Mouse (Mus musculus): ENCODE measurements around the gene Gm36864.
A peak's percentile ranks its signal among the peaks of the same experiment; 100 is the strongest.
"Not testable (repeated sequence)": the region's sequence is repeated elsewhere in the genome, so short reads cannot be mapped to it uniquely, and the experiment has no call there.

Gene Gm36864

DNA sequence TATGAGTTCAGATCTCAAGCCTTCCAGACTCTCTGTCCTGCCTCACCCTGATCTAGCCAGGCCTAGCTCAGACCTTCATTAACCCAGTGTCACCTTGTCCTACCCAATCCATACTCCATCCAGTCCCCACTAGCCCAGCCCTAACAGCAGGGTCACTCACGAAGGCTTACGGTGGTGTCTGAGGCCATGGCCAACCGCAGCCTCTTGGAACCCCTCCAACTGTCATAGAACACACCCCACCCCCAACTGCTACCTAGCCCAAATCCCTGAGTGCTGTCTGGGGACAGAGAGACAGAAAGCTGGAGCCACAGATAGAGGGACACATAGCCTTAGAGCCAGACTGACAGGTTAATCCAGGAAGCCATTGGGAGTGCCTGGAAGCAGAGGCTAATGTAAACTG, at the start of gene Gm36864:
Gm36864 (plus strand) TSS at position 269 of the 400 bp plus-strand sequence.
- DNase-seq (ENCODE audit: low spot score) = no peak

DNA sequence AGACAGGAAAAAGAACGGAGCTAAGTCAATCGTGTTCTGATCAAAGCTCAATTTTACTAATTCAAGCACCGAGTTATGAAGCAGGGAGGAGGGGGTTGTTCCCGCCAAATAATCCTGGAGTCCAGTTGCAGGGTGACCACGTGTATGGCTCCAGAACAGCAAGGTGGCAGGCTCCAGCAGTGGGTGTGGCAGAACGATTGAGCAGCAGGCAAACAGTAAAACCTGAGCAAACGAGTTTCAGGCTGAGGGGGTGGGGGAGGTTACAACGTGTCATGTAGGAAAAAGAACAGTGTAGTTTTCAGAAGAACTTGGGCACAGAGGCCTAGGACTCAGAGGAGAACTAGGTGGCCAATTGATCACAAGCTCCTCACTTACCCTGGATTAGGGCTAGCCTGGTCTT, 49.5 kb upstream of the Gm36864 start:
- not testable (repeated sequence) for DNase-seq (ENCODE audit: low spot score)

DNA sequence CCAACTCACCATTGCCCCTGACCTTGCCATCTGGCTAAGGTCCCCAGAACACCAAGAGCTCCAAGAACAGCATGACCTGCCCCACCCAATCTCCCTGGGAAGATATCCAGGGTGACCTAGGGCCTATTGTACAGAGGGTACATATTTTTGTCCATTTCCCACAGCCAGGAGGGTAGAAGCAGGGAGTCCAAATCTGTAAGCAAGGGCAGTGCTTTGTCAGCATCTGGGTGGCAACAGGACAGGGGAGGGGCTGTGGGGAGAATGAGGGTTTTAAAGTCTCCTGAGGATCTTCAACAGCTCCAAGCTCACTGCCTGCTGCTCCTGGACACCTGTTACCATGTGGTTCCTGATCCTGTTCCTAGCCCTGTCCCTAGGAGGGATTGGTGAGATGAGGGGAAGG, 48.0 kb upstream of the Gm36864 start, which contains the start of gene Klk1b24:
Klk1b24 (plus strand) TSS at position 301 of the 400 bp plus-strand sequence.
- not testable (repeated sequence) for DNase-seq (ENCODE audit: low spot score)

GRCm38 (mm10) chr7:44193466-44193865, 42.5 kb upstream of the Gm36864 start:
- DNase-seq (ENCODE audit: low spot score) = not testable (repeated sequence)

DNA sequence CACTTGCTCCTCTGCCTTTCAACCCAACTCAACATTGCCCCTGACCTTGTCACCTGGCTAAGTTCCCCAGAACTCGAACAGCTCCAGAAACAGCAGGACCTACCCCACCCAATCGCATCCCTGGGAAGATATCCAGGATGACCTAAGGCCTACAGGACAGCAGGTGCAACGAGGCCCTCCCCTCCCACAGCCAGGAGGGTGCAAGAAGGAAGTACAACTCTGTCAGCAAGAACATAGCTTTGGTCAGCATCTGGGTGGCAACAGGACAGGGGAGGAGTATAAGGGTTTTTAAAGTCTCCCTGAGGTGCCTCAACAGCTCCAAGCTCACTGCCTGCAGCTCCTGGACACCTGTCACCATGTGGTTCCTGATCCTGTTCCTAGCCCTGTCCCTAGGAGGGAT, 38.1 kb upstream of the Gm36864 start, which contains the start of gene Klk1b3:
Klk1b3 (plus strand) TSS at position 301 of the 400 bp plus-strand sequence.
- no peak for DNase-seq (ENCODE audit: low spot score)

GRCm38 (mm10) chr7:44207135-44207534, 28.8 kb upstream of the Gm36864 start, which contains the start of gene Klk1b4:
Gene Klk1b4 (plus strand): TSS chr7:44207435.
- not testable (repeated sequence) for DNase-seq (ENCODE audit: low spot score)

GRCm38 (mm10) chr7:44208307-44208706, 27.7 kb upstream of the Gm36864 start:
- no peak for DNase-seq (ENCODE audit: low spot score)

DNA sequence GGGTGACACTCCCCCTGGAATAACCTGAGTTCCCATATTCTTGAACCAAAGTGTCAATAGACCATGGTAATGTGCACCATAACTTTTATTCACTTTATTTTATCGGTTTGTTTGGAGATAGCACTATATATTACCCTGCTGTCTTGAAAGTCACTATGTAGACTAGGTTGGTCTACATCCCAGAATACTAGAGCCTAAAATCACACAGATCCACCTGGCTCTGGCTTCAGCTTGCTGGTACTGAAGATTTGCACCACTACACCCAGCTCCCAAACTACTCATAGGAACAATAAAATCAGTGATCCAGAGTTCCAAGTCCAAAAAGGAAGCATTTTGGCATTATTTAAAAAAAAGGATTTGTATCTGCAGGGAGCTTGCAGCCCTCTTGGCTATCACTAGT, 20.3 kb upstream of the Gm36864 start, which contains the start of gene Klk1b5:
Klk1b5 (plus strand) TSS at position 301 of the 400 bp plus-strand sequence.
- DNase-seq (ENCODE audit: low spot score) = no peak

DNA sequence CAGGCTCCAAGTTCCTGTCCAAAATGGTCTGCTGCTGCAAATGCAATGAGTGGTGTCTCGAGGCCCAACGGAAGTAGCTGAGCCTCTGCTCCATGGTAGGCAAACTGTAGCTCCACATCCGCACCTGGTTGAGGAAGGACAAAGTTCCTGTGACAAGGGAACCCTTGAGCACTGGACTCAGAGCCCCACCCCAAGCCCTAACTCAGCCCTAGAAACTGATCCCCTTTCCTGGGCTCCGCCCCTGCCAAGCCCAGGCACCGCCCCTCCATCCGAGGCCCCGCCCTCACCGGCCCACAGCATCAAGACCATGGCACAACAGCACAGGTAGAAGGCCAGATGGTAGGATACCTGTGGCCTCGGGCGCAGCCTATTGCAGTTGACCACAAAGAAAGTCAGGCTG, 14.4 kb upstream of the Gm36864 start:
- DNase-seq (ENCODE audit: low spot score) = not testable (repeated sequence)

- DNase-seq (ENCODE audit: low spot score) = not testable (repeated sequence)
Measured at GRCm38 (mm10) chr7:44222335-44222734, 13.6 kb upstream of the Gm36864 start.

- no peak for DNase-seq (ENCODE audit: low spot score)
Measured at GRCm38 (mm10) chr7:44225076-44225475, 10.9 kb upstream of the Gm36864 start, which contains the start of gene Klk1. Gene Klk1 (plus strand): TSS chr7:44225360.

GRCm38 (mm10) chr7:44239913-44240312, 3.9 kb downstream of the Gm36864 start:
- DNase-seq (ENCODE audit: low spot score) = no peak

- DNase-seq (ENCODE audit: low spot score) = no peak
Measured at GRCm38 (mm10) chr7:44240712-44241111, 4.7 kb downstream of the Gm36864 start.

DNA sequence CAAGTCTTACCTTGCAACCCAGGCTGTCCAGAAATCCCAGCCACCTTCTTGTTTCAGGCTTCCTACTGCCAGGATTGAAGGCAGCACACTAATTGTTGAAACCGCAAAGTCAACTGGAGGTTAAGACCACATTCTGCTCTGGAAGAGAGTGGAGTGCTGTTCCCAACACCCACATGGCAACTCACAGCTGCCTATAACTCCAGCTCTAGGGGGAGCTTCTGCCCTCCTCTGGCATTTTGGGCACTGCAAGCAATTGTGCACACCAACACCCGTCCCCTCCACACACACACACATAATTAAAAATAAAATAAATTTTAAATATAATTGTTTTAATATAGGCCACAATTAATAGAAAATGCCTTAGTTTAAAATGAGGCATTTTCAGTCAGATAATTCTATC, 5.2 kb downstream of the Gm36864 start:
- no peak for DNase-seq (ENCODE audit: low spot score)

- no peak for DNase-seq (ENCODE audit: low spot score)
Measured at GRCm38 (mm10) chr7:44244080-44244479, 8.1 kb downstream of the Gm36864 start.

DNA sequence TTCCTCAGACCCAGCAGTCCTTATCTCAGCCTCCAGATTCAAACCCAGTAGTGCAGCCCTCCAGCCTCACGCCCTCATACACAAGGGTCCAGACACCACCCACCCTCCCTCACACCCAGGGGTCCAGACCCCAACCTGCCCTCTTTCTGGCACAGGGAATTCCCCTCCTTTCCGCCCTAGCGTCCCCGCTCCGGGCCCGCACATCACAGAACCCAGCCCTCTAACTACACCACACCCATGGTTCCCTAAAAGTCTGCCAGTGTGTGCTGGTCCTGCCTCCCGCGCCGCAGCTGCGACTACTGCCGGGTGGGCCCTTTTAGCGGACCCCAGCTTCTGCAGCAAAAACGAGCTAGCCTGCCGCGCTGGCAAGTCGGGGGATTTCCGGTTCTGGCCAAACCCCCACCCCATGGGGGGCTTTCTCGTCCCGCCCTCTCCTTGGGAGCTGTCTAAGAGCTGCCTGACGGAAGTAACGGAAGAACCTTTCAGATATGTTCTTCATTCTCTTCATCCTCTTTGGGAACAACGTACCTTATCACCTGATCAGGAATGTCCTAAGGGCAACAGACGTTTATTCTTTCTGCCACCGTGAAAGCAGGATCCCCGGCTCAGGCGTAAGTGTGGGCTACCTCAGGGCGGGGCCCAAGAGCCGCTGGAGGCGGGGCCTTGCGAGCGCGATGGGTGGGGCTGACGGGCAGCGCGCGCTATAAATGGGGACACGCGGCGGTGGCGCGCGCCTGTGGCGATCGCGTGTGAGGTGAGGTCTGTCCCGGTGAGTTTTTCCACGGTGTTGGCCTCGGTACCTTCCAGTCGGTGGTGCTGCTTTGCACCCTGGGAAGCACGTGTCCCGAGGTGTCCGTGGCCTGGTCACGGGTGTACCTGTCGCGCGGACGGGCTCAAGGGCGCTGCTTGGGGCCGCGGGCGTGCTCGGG, 10.3 kb downstream of the Gm36864 start, which contains the start of the genes 1700028J19Rik and 2410002F23Rik:
1700028J19Rik (minus strand) TSS at position 641 of the 929 bp plus-strand sequence.
2410002F23Rik (plus strand) TSS at position 668 of the 929 bp plus-strand sequence.
- DNase-seq (ENCODE audit: low spot score) = peak; percentile 94

GRCm38 (mm10) chr7:44246984-44247470, 11.1 kb downstream of the Gm36864 start:
- peak; percentile 70 for DNase-seq (ENCODE audit: low spot score)

DNA sequence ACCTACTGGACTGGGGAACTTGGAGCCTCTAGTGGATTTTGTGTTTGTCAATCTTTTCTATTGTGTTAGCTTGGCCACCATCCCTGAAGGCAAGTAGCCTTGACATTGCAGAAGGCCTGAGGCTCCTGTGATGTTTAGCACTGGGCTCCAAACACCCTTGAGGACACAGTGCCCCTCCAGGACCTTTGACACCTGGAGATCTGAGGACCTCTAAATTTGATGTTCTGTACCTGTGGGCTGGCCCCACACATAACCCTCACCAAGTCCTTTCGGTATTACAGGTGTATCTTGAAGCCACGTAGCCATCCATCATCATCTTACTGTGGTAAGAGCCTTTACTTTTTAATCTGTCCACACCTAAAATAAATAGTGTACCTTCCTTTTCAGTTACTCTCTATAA, 12.0 kb downstream of the Gm36864 start:
- no peak for DNase-seq (ENCODE audit: low spot score)

- no peak for DNase-seq (ENCODE audit: low spot score)
Measured at GRCm38 (mm10) chr7:44249248-44249647, 13.3 kb downstream of the Gm36864 start.

DNA sequence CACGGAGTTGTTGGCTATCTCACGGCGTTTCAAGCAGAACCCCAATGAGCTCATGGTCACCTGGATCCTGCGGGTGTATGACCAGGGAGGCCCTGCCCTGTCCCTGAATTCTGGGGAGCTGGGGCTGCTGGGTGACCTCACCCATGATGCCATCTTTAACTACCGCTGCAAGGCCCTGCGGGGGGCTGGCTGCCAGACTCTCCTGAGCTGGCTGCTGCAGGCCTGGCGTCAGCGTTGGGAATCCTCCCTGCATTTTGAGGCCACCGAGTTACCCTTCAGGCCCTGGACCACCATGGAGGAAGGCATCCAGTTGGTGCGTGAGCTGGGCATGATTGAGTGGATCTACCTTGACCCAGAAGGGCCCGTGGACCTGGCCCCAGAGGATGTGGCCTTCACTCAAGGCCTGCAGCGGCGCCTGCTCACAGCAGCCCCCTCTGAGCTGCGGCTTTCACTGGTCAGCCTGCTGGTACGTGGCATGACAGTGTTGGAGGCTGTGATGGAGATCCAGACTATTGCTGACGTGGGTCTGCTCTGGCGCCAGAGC, 14.8 kb downstream of the Gm36864 start:
- not testable (repeated sequence) for DNase-seq (ENCODE audit: low spot score)

DNA sequence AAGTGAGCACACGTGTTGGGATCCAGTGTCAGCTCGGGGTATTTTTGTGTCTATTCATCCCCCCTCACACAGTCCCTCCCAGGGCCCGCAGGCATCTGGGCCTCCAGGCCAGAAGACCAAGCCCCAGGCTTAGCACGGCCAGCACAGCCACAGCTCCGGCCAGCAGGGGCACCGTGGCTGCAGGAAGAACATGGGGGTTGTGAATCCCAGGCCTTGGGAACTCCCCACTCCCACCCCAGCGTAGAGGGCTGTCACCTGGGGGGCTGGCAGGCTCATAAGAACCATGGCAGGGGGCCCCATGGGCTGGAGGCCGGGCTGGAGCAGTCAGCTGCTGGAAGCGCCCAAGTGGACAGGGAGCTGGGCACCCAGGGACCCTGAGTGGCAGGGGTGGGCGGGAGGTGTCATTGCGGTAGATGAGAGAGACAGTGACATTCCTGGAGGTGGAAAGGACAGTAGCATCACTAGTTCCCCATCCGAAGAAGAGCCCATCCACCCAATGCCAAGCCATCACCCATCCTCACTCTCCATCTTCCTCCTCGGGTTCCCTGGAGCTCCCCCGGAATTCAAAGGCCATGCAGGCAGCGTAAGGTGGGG, 17.1 kb downstream of the Gm36864 start:
- no peak for DNase-seq (ENCODE audit: low spot score)

- no peak for DNase-seq (ENCODE audit: low spot score)
Measured at GRCm38 (mm10) chr7:44254930-44255329, 19.0 kb downstream of the Gm36864 start.

All from retina, embryonic 14.5 days (tissue).